Mouse (Mus musculus) bone marrow, adult 2 months (tissue): Measurements from ENCODE around the gene Npas3.

ENCODE experiments used
- CTCF ChIP-seq: fragments of 200-500 bp; IDR thresholded peaks from 2 replicates; pipeline ENCODE4 v1.5.1; 2011; ENCODE audit warnings: low read length, control low read depth; ENCODE audit not compliant: control insufficient read depth, insufficient read depth
- POLR2A ChIP-seq: fragments of 200-500 bp; IDR thresholded peaks from 2 replicates; pipeline ENCODE4 v1.6.1; 2011; ENCODE audit warnings: low read depth, mild to moderate bottlenecking, control low read depth, low read length, borderline replicate concordance; ENCODE audit not compliant: control insufficient read depth

- TF ChIP-seq POLR2A, result no peak
- no peak for TF ChIP-seq CTCF
Observed at GRCm38 (mm10) chr12:53342741-53343140, 94.3 kb downstream of the Npas3 start.
